Mouse (Mus musculus) NIH3T3 (cell line): ENCODE measurements around the gene Pid1.
"Not testable (repeated sequence)": the region's sequence is repeated elsewhere in the genome, so short reads cannot be mapped to it uniquely, and the experiment has no call there.

ENCODE experiments used
- DNase-seq: peaks from one replicate; pipeline ENCODE4 v3.0.0-alpha.2; 2012; ENCODE audit warnings: low read depth

The Pid1 gene

GRCm38 (mm10) chr1:84272951-84273350 lies 91.0 kb downstream of the Pid1 start:
- DNase-seq, result no peak

GRCm38 (mm10) chr1:84271712-84272200 lies 92.2 kb downstream of the Pid1 start:
- no peak for DNase-seq

GRCm38 (mm10) chr1:84257656-84258055 lies 106.3 kb downstream of the Pid1 start:
- no peak for DNase-seq

GRCm38 (mm10) chr1:84254361-84254760 lies 109.6 kb downstream of the Pid1 start:
- DNase-seq, result no peak

GRCm38 (mm10) chr1:84253838-84254237 lies 110.1 kb downstream of the Pid1 start:
- DNase-seq, result no peak

GRCm38 (mm10) chr1:84251205-84251604 lies 112.8 kb downstream of the Pid1 start:
- DNase-seq, result no peak

GRCm38 (mm10) chr1:84250770-84251169 lies 113.2 kb downstream of the Pid1 start:
- no peak for DNase-seq

GRCm38 (mm10) chr1:84249772-84250338 lies 114.1 kb downstream of the Pid1 start:
- DNase-seq, result no peak

- DNase-seq, result no peak
These were observed 116.9 kb downstream of the Pid1 start for GRCm38 (mm10) chr1:84247111-84247510.

- no peak for DNase-seq
These were observed 122.7 kb downstream of the Pid1 start for GRCm38 (mm10) chr1:84241192-84241828.

- DNase-seq, result no peak
These were observed 123.8 kb downstream of the Pid1 start for GRCm38 (mm10) chr1:84240203-84240602.

- DNase-seq, result no peak
These were observed 133.5 kb downstream of the Pid1 start for GRCm38 (mm10) chr1:84230431-84230830.

- no peak for DNase-seq
These were observed 138.4 kb downstream of the Pid1 start for GRCm38 (mm10) chr1:84225626-84226025.

- no peak for DNase-seq
These were observed 141.9 kb downstream of the Pid1 start for GRCm38 (mm10) chr1:84222051-84222450.

- DNase-seq, result no peak
These were observed 145.4 kb downstream of the Pid1 start for GRCm38 (mm10) chr1:84218605-84219004.

- DNase-seq, result no peak
These were observed 146.2 kb downstream of the Pid1 start for GRCm38 (mm10) chr1:84217777-84218176.

GRCm38 (mm10) chr1:84211507-84211906 lies 152.5 kb downstream of the Pid1 start:
- DNase-seq, result no peak

- not testable (repeated sequence) for DNase-seq
These were observed 158.2 kb downstream of the Pid1 start for GRCm38 (mm10) chr1:84205746-84206145.

- no peak for DNase-seq
These were observed 160.5 kb downstream of the Pid1 start for GRCm38 (mm10) chr1:84203494-84203893.

- DNase-seq, result no peak
These were observed 164.1 kb downstream of the Pid1 start for GRCm38 (mm10) chr1:84199890-84200289.

- no peak for DNase-seq
These were observed 165.1 kb downstream of the Pid1 start for GRCm38 (mm10) chr1:84198887-84199286.

GRCm38 (mm10) chr1:84192167-84192566 lies 171.8 kb downstream of the Pid1 start:
- DNase-seq, result no peak

- no peak for DNase-seq
These were observed 174.5 kb downstream of the Pid1 start for GRCm38 (mm10) chr1:84189446-84189845.
